Mouse (Mus musculus) forebrain, embryonic 11.5 days (tissue): Measurements from ENCODE around the gene Arid1b. TPM values are rescaled to one million over a fixed set of nuclear protein-coding genes. Genes with fewer than 3 reads are reported as not detected.

Source experiments
- ATAC-seq: fragments of 200-750 bp; cut with Nextera tagmentation; replicated peaks from 2 replicates; pipeline ENCODE4 v1.8.0; 2017; ENCODE audit warnings: moderate TSS enrichment; ENCODE audit not compliant: low FRiP score
- DNase-seq: peaks from one replicate; pipeline ENCODE4 v3.0.0-alpha.2; 2017; ENCODE audit warnings: low spot score
- H3K27ac ChIP-seq: fragments of 300-500 bp; sonication (generic); 2 replicates; pipeline ENCODE4 v1.5.1; 2014; ENCODE audit warnings: low read depth, low read length
- H3K27me3 ChIP-seq: fragments of 300-500 bp; sonication (generic); 2 replicates; pipeline ENCODE4 v1.6.1; 2014; ENCODE audit warnings: mild to moderate bottlenecking, low read length, mixed read lengths; ENCODE audit not compliant: control insufficient read depth, insufficient read depth
- H3K36me3 ChIP-seq: fragments of 300-500 bp; sonication (generic); 2 replicates; pipeline ENCODE4 v1.6.1; 2014; ENCODE audit warnings: mild to moderate bottlenecking, low read length, moderate library complexity, mixed read lengths; ENCODE audit not compliant: control insufficient read depth, insufficient read depth
- H3K4me1 ChIP-seq: fragments of 300-500 bp; sonication (generic); replicated peaks from 2 replicates; pipeline ENCODE4 v1.6.1; 2014; ENCODE audit warnings: low read length, mixed read lengths; ENCODE audit not compliant: control insufficient read depth, insufficient read depth
- H3K4me2 ChIP-seq: fragments of 300-500 bp; sonication (generic); 2 replicates; pipeline ENCODE4 v1.6.1; 2014; ENCODE audit warnings: low read depth, mild to moderate bottlenecking, low read length, moderate library complexity, mixed read lengths; ENCODE audit not compliant: severe bottlenecking
- H3K4me3 ChIP-seq: fragments of 300-500 bp; sonication (generic); 2 replicates; pipeline ENCODE4 v1.5.1; 2014; ENCODE audit warnings: low read depth, low read length
- H3K9ac ChIP-seq: fragments of 300-500 bp; sonication (generic); 2 replicates; pipeline ENCODE4 v1.6.1; 2014; ENCODE audit warnings: low read length
- H3K9me3 ChIP-seq: fragments of 300-500 bp; sonication (generic); 2 replicates; pipeline ENCODE4 v1.6.1; 2016; ENCODE audit warnings: low read length, mixed read lengths; ENCODE audit not compliant: control insufficient read depth
- WGBS: fragments of 180-500 bp; shearing (Covaris S2); extraction: QIAGEN DNeasy Blood & Tissue Kit; methylation state at CpG from one replicate; pipeline ENCODE4 v1.1.7; 2014; 5-methylcytosine and 5-hydroxymethylcytosine counted together
- polyA plus RNA-seq: library from polyadenylated mRNA; unstranded; fragments of >200 nt; fragmentation: Nextera tagmentation; extraction: Ambion mirVana; gene quantifications from 2 replicates; pipeline ENCODE4 v1.2.1, GENCODE M21; 2014

The Arid1b gene
- polyA plus RNA-seq, 1 experiment from 2014 or later: 16.3 TPM

DNA sequence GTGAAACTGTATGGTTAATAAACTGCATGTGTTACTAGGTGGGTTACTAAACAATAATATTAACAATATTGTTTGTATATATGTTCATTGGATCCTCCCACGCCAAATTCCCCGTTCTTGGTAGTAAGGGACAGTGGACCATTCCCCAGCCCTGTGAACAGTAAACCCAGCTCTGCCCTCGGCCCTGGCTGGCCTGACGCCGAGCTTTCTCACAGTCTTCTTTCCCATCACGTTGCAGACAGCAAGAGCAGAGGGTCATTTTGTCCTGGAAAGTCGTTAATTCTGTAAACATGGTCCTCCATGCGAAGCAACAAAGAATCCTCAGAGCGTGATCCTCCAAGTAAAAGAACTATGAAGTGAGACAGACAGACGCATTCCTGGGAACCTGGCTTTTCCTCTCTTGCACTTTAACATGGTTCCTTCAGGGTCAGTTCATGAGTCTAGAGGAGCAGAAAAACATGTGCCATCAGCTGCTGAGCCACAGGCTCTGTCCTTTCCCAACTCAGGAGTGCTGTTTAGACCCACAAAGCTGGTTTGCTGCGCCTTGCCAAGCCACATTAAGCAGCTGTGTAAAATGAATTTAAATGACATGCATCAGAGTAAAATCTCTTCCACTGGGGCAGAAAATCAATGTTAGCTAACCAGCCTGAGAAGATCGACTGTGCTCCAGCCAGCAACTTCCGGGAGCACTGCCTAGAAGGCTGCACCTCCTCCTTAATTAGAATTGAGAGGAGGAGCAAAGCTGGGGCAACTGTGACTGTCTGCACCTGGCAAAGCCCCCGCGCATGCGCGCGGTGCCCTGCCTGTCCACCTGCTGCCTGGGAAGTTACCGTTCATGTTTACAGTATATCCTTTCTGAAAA, 301.2 kb downstream of the Arid1b start:
- Histone ChIP-seq H3K36me3 (no peaks in the 10 kb centered on the region; the same call in 1 of the 2 replicates), H3K4me3 (no peak overlapping the region), H3K9me3 (no peaks in the 10 kb centered on the region), H3K4me1 (no peaks in the 10 kb centered on the region; the same call in 1 of the 2 replicates), H3K9ac (no peak overlapping the region), H3K27me3 (no peaks in the 10 kb centered on the region), H3K4me2 (no peak overlapping the region), H3K27ac (no peak overlapping the region)
- ATAC-seq (no peak), DNase-seq (no peak)
- 71% methylated on average over 19 of the region's 19 CpGs for WGBS

DNA sequence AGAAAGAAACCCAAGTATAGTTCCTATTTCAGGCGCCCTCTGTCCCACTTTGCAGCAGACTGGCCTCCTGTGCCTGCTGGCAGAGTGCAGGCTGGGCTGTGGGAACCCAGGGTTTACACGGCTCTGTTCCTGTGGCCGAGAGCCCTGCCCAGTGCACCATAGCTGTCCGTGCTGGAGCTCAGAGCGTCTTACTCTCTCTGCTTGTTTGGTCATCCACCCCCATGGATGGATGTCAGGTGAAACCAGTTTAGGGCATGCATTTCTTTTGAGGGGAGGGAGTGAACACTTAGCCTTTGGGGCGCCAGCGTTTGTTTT, 301.8 kb downstream of the Arid1b start:
- no peaks in the 10 kb centered on the region; the same call in 1 of the 2 replicates for H3K36me3 ChIP-seq
- 82% methylated on average over 7 of the region's 7 CpGs for WGBS
- ATAC-seq (no peak), DNase-seq (no peak)
- H3K4me3 ChIP-seq: no peak overlapping the region
- no peak overlapping the region for H3K4me2 ChIP-seq
- H3K27ac ChIP-seq: no peak overlapping the region
- H3K4me1 ChIP-seq: no peaks in the 10 kb centered on the region; the same call in 1 of the 2 replicates
- no peaks in the 10 kb centered on the region for H3K9me3 ChIP-seq
- H3K9ac ChIP-seq: no peak overlapping the region
- no peaks in the 10 kb centered on the region for H3K27me3 ChIP-seq

DNA sequence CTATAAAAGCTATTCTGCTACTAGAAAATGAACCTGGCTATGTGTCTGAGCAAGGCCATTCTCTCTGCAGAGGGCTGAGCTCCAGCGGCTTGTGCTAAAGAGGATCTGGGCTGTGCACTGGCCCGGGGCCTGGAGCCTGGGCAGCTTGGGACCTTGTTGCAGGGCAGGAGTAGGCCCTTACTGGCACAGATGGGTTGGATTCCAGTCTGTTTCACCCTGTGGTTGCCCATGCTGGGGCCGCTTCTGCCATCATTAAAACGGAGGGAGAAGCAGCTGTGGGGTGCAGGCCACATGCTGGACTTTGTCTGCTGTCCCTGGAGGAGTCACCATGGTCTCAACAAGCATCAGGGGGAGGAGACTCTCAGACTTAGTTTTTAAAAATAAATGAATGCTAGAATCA, 303.4 kb downstream of the Arid1b start:
- no peaks in the 10 kb centered on the region for H3K9me3 ChIP-seq
- H3K4me1 ChIP-seq: no peaks in the 10 kb centered on the region; the same call in 1 of the 2 replicates
- no peak overlapping the region for H3K9ac ChIP-seq
- DNase-seq (no peak), ATAC-seq (no peak)
- H3K27me3 ChIP-seq: no peaks in the 10 kb centered on the region
- no peak overlapping the region for H3K27ac ChIP-seq
- H3K4me2 ChIP-seq: no peak overlapping the region
- H3K36me3 ChIP-seq: no peaks in the 10 kb centered on the region
- no peak overlapping the region for H3K4me3 ChIP-seq
- WGBS: 90% methylated on average over 4 of the region's 4 CpGs

DNA sequence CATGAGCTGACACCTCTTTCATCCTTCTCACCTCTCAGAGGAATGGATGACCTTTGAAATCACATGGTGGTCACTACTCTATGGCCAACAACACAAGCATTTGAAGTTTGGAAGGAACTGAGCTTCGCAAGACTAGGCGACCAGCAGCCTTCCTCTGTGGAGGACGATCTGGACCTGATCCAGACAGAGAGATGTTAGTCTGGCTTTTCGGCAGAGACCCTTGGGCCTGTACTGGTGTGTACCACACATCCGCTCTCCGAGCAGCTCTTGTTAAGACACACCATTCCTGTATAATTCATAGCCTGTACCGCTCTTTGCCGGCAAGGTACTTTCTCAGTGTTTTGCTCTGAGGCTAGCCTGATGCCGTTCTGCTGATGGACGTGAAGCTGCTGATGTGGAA, 303.9 kb downstream of the Arid1b start:
- 91% methylated on average over 10 of the region's 10 CpGs for WGBS
- Histone ChIP-seq H3K4me1 (no peaks in the 10 kb centered on the region; the same call in 1 of the 2 replicates), H3K9me3 (no peaks in the 10 kb centered on the region), H3K4me3 (no peak overlapping the region), H3K27ac (no peak overlapping the region), H3K36me3 (no peaks in the 10 kb centered on the region), H3K4me2 (no peak overlapping the region), H3K27me3 (no peaks in the 10 kb centered on the region), H3K9ac (no peak overlapping the region)
- no peak for DNase-seq
- no peak for ATAC-seq

DNA sequence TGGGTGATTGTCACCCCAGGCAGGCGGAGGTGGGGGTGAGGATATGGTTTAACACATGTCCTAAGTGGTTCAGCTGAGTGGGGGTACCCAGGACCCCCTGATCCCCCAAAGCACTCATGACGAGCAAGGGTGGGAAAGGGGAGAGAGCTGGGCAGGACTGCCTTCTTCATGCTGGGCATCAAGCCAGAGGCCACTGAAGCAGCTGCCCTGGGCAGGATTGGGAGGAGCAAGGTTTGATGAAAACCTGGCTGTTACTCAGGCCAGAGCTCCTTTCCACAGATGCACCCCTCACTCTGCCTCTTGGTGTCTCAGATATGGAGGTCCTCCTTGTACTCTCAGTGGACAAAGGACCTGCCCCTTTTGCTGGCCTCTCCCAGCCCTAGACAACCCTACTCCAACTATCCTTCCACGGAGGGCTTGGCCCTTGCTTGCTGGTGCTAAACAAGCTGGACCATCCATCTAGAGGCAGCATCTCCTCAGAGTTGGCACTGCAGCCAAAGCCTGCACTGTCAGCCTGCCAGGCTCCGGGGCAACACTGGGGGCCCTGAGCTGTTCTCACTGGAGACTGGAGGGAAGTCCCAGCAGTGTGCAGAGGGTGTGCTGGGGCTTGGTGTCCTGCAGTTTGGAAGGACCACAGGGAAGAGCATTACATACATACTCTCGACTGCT, 304.9 kb downstream of the Arid1b start:
- DNase-seq: no peak
- Histone ChIP-seq H3K27me3 (no peaks in the 10 kb centered on the region), H3K4me2 (no peak overlapping the region), H3K9me3 (no peaks in the 10 kb centered on the region), H3K27ac (no peak overlapping the region), H3K36me3 (no peaks in the 10 kb centered on the region), H3K4me1 (no peaks in the 10 kb centered on the region; the same call in 1 of the 2 replicates), H3K4me3 (no peak overlapping the region), H3K9ac (no peak overlapping the region)
- whole genome bisulfite sequencing: 85% methylated on average over 5 of the region's 5 CpGs
- no peak for ATAC-seq

DNA sequence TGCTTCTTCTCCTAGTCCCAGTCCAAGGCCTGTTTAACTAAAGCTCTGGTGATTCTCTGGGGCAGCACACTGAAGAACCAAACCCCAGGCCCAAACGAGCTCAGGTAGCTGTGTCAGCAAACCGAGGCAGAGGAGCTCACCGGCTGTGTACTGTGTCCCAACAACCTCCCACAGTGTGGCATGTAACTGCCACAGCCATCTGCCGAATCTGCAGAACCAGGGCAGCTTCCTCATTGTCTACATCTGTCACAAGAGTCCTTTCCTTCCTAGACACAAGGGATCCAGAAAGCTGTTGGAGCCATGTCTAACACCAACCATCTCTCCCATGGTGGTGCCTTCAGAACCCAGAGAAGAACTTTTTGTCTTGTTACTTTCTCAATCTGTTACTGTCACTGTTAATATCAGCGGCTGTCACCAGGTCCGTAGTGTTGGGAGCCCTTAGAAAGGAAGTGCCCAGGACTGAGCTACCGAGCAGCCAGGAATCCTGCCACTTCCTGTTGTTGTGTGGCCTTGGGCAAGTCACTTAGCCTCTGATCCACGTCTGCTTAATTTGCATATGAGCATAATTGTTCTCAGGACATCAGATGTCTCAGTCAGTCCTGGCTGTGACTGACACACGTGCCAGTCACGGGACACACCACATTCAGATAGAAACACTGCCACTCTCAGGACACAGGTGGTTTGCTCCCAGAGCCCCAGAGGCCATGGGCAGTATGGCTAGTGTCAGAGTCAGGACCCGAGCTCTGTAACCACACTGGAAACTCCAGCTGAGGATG, 309.0 kb downstream of the Arid1b start:
- Histone ChIP-seq H3K4me2 (no peak overlapping the region), H3K36me3 (no peaks in the 10 kb centered on the region; the same call in 1 of the 2 replicates), H3K27ac (no peak overlapping the region), H3K4me3 (no peak overlapping the region), H3K9ac (no peak overlapping the region), H3K9me3 (no peaks in the 10 kb centered on the region), H3K27me3 (no peaks in the 10 kb centered on the region), H3K4me1 (no peaks in the 10 kb centered on the region)
- DNase-seq (no peak), ATAC-seq (no peak)
- 76% methylated on average over 11 of the region's 11 CpGs for WGBS

DNA sequence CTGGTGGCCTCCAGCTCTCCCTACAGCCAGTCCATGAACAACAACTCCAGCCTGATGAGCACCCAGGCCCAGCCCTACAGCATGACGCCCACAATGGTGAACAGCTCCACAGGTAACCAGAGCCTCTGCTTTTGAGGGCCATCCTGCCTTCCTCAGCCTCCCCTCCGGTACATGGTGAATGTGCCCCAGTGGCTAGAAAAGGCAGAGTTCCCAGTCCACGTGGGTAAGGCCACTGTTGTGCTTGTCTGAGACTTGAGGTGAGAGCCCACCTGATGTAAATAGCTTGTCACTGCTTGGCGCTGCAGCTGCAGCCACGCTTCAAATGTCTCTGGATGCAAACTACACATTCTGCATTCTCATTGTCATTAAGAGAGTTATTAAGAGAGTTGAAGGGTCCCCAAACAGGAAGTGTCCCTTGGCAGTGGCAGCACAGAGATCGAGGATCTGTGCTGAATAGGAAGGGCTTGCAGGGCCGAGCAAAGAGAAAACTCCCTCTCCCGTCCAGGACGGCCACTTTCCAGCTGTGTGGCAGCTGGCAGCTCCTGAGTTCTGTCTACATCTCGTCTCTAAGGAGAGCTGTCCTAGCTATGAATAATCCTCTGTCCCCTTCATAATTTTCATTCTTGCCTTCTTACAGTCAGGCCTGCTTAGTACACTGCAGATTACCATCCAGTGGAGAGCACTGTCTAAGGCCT, 311.8 kb downstream of the Arid1b start:
- H3K27me3 ChIP-seq: no peaks in the 10 kb centered on the region
- ATAC-seq: no peak
- no peaks in the 10 kb centered on the region; the same call in 1 of the 2 replicates for H3K36me3 ChIP-seq
- DNase-seq: no peak
- H3K9ac ChIP-seq: no peak overlapping the region
- peaks cover 5% of the 10 kb centered on the region; the same call in 1 of the 2 replicates for H3K4me1 ChIP-seq
- H3K27ac ChIP-seq: no peak overlapping the region
- H3K4me3 ChIP-seq: no peak overlapping the region
- H3K9me3 ChIP-seq: no peaks in the 10 kb centered on the region
- no peak overlapping the region for H3K4me2 ChIP-seq
- 84% methylated on average over 10 of the region's 10 CpGs for WGBS

DNA sequence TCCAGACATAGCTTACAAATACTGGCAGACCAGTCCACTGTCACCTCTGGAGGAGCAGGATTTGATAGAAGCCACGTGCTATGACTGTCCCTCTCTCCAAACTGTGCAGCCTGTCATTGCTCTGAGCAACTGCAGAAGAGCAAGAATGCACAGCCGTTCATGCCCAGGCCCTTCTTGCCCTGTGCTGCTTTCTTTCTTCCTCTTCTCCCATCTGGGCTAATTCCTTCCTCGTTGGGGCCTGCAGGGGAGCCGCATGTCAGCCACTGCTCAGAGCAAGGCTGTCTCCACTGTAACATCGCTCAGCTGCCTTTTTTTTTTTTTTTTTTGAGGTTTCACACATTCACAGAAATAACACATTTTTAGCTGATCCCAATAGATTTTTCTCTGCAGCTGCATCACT, 315.8 kb downstream of the Arid1b start:
- H3K27ac ChIP-seq: no peak overlapping the region
- H3K4me2 ChIP-seq: no peak overlapping the region
- WGBS: 45% methylated on average over 5 of the region's 5 CpGs
- ATAC-seq: no peak
- no peaks in the 10 kb centered on the region; the same call in 1 of the 2 replicates for H3K36me3 ChIP-seq
- H3K4me1 ChIP-seq: peaks cover 9% of the 10 kb centered on the region; the same call in 1 of the 2 replicates
- no peak overlapping the region for H3K9ac ChIP-seq
- DNase-seq: no peak
- no peaks in the 10 kb centered on the region for H3K9me3 ChIP-seq
- no peak overlapping the region for H3K4me3 ChIP-seq
- no peaks in the 10 kb centered on the region for H3K27me3 ChIP-seq
